Mouse (Mus musculus) left cerebral cortex, postnatal 36 days (tissue): ENCODE measurements around the gene H2-Aa. TPM values are rescaled to one million over a fixed set of nuclear protein-coding genes. Genes with fewer than 3 reads are reported as not detected.
"Not testable (repeated sequence)": the region's sequence is repeated elsewhere in the genome, so short reads cannot be mapped to it uniquely, and the experiment has no call there.

Source experiments
- DNase-seq, 2 experiments: peaks; one replicate each; pipeline ENCODE4 v3.0.0; 2021 to 2022; ENCODE audit warnings: low spot score in 2 of 2, mixed read lengths in 1 of 2
- intact Hi-C: fragments of 180-260 bp; cut with DNase I; formaldehyde crosslinking; loops from one replicate; pipeline ENCODE4 v1.15.1; 2025
- total RNA-seq, 2 experiments: library from RNA; stranded (reverse); gene quantifications; 2 replicates each; pipeline ENCODE4 v1.2.3; 2021

Gene H2-Aa
- 1 to 10 TPM; 2.6 to 3.4 TPM for total RNA-seq

DNA sequence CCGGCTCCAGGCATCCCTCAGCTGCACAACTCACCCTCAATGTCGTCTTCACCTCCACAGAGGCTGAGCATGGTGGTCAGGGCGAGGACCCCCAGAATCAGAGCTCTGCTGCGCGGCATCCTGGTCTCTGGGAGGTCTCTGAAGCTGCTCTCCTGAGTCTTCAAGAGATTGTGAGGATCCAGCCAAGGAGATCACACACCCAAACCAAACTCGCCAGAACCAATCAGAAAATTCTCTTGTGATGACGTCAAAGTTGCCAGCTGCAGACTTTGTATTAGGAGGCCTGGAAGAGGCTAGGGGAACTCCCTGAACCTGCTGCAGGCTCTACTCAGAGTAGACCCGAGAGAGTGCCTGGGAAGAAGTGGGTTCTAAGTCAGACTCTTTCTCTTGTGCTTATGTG, at the start of gene H2-Aa:
TSS of gene H2-Aa (minus strand) at position 176 of the 400 bp plus-strand sequence.
- intact Hi-C loops = no loop called here
- peak; percentile 68 to 73 for DNase-seq

DNA sequence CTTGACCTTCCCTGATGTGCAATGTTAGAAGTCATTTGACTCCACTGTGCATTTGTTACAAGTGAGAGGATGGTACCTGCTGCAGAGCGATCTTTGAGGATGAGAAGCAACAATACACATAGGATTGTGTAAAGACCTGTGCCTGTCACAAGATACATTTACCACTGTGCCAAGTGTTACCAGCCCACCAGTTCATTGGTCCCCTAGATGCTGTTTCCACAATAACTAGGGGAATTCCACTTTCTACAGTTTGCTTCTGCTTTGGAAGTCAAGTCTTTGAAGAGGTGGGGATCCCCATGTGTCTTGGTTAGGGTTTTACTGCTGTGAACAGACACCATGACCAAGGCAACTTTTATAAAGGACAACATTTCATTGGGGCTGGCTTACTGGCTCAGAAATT, 43.6 kb upstream of the H2-Aa start:
- DNase-seq = no peak
- intact Hi-C loops = no loop called here

DNA sequence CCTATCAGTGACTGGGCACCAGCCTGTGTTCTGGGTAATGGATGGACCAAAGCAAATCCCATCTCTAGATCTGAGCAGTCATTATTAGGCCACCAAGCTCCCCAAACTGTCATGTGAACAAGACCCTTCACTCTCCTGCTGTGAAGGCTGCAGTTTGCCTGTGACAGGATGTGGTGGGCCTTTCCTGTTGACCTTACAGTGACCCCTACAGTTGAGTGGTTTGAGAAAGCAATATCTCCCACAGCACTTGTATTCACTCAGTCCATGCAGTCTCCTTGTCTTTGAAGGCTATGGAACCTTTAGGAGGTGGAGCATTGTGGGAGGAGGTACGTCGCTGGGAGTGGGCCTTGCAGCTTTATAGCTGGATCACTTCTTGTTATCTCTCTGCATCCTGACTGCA, 42.2 kb upstream of the H2-Aa start:
- intact Hi-C loops = no loop called here
- DNase-seq = no peak

DNA sequence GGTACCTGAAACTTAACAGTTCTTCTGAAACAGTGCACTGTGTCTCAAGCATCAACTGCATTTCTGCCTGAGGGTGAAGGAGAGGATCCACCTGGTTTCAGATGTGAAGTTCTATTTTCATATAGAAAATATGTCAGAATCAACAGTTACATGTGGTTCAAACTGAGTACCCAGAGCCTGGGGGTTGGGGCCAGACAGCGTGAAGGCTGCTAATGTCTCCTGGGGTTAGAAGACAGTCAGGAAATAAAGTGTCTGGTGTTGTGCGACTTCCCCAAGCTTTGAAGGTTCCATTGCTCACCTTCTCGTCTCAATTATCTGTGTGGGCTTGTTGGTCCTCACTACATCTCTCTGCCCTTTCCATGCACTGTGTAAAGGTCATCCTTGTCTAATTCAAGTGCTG, 38.8 kb upstream of the H2-Aa start:
- intact Hi-C loops = no loop called here
- no peak for DNase-seq

DNA sequence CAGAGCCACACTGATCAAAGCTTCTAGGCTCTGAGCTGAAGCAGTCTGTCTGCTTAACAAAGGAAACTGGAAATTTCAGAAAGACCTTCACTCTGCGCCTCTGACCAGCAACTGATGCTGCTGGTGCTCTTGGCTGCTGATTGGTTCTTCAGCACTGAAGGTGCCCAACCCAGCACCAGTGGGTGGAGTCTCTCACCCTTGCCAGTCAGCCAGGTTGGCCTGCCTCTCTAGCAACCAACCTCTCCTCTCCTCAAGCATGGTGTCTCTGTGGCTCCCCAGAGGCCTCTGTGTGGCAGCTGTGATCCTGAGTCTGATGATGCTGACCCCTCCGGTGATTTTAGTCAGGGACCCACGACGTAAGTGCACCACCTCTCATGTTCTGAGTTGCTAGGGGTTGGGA, 37.8 kb upstream of the H2-Aa start, which contains the start of gene H2-Eb2:
TSS of gene H2-Eb2 (plus strand) at position 230 of the 400 bp plus-strand sequence.
- DNase-seq = no peak
- intact Hi-C loops = no loop called here

DNA sequence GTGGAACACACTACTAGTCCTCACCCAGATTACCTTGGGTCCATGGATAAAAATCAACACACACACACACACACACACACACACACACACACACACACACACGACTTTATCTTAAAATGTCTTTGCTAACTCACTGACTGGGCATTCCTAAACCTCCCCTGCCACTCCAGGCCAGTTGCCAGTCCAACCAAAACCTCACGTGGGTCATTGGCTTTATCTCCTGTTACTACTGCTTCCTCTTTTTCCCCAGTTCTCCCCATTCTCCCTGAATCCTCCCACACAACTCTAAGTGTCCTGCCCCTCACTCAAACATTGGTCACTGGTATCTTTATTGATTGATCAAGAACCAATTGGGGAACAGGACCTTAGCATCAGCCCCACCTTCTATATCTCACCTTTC, 29.7 kb upstream of the H2-Aa start:
- intact Hi-C loops = no loop called here
- DNase-seq = no peak

DNA sequence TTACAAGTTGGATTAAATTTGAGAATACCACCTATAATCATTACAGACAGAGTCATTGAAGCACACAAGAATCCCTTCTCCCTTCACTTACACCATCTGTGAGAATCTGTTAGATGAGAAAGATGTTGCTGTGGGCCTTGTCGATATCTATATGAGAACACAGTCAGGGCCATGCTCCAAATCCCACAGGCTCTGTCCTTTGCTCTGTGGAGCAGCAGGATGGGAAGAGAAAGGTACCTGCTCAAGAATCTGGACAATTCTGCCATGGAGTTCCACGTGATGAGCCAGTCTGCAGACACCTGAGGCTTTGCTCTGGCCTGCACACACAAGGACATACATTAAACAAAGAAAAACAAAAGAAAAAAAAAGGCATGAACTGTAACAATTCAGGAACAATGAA, 29.1 kb upstream of the H2-Aa start:
- intact Hi-C loops = no loop called here

DNA sequence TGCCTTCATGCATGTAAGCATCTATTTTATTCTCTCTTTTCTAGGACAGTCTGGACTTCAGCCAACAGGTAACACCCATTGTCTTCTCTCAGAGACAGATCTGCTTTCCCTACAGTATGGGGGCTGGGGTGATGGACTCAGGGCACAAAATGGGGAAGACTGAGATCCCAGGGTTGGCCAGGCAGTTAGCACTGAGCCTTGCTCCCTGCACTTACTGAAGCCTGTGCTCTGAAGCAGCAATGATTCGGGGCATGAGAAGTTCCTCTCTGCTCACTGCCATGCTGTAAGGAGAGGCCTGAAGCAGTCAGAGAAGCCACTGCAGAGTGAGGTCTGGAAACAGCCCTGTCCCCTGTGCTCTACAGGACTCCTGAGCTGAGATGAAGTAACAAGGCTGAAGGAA, 27.9 kb upstream of the H2-Aa start:
- intact Hi-C loops = no loop called here
- no peak for DNase-seq

More for the DNA sequence above, 29.1 kb upstream of the H2-Aa start:
- DNase-seq = no peak

DNA sequence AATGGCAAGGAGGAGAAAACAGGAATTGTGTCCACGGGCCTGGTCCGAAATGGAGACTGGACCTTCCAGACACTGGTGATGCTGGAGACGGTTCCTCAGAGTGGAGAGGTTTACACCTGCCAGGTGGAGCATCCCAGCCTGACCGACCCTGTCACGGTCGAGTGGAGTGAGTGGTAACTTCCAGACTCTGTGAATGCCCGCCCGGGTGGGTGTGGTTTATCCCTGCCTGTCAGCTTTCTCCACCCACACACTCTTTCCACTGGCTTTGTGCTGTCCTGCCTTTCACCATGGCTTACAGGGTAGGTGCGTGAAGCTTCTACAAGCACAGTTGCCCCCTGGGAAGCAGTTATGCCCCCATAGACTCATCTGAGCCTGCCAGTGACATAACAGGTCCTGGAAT, 26.7 kb upstream of the H2-Aa start:
- intact Hi-C loops = no loop called here
- no peak for DNase-seq

DNA sequence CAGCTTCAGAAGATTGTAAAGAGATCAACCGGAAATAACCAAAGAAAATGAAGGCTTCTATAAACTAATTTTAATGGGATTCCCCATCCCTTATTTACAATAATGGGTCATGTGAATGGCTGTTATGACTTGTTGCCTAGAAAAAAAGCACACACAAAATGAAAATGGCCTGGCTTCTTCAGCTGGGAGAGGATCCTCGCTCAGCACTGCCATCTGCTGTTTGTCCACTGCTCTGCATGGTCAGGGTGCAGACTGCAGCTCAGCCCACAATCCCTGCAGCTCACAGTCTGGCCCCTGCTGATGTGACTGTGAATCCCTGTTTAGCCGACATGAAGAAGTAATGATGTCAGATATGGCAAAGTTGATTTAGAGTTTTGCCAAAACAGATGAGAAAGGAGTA, 25.8 kb upstream of the H2-Aa start:
- intact Hi-C loops = loop anchor here (2.0 kb wide), 1 partner anchor 63 kb away; no protein-coding TSS in a partner anchor
- DNase-seq = peak; percentile 60 to 68

DNA sequence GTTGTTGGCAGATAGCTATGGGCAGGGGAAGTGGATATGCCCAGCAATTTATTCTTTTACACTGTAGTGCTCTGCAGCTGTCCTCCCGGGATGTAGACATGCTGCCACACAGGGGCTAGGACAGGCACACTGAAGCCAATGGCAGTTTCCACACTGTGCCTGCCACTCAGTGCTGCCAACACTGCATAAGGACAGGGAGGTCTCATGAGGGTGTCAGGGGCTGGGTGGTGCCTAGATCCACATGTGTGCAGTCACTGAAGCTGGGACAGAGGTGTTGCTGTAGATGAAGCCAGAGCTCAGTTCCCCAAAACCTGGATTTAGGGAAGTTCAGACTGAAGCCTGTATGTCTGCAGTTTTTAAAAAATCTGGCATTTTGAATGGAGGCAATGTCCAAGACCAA, 24.6 kb upstream of the H2-Aa start:
- no peak for DNase-seq
- intact Hi-C loops = loop anchor here (2.0 kb wide), 1 partner anchor 61 kb away; no protein-coding TSS in a partner anchor

DNA sequence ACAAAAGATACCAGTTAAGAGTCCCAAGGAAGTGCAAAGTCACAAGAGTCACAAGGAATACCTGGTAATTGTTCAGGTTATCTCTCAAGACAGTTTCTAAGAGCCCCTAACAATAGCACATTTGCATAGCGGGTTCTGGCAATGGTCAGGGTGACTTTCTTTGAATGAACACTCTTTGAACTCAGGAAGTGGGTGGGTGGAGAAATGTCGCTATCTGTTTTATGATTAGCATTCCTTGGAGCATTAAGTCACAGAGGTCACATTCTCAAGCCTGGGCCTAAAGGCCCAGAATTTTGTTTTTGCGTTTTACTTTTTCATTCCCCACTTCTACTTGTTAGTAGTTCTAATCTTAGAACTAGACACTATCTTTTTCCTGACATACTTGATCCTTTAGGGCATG, 22.9 kb upstream of the H2-Aa start:
- intact Hi-C loops, DNase-seq: not testable (repeated sequence)

DNA sequence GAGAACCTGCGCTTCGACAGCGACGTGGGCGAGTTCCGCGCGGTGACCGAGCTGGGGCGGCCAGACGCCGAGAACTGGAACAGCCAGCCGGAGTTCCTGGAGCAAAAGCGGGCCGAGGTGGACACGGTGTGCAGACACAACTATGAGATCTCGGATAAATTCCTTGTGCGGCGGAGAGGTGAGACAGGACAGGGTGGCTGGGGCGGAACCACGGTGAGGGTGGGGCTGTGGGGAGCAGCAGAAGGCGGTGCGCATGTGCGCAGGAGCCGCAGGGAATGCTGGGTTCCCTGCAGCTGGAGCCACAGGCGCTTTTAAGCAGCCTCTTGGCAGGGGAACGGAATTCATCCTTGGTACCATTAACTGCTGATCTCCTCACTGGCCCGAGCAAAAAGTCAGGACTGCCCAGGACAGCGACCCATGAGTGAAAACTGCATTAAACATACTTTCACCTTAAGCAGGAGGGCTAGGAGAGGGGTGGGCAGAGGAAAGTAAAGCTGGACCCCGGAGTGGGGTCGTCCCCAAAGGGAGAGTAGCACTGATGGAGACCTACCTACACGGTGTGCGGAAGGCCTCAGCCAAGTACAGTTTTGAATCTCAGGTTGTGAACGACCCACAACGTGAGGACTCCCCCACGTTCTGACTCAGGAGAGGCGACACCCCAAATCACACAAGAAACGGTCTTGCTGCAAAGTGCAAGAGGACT, 22.2 kb upstream of the H2-Aa start:
- DNase-seq = peak; percentile 69 to 73
- intact Hi-C loops = no loop called here

DNA sequence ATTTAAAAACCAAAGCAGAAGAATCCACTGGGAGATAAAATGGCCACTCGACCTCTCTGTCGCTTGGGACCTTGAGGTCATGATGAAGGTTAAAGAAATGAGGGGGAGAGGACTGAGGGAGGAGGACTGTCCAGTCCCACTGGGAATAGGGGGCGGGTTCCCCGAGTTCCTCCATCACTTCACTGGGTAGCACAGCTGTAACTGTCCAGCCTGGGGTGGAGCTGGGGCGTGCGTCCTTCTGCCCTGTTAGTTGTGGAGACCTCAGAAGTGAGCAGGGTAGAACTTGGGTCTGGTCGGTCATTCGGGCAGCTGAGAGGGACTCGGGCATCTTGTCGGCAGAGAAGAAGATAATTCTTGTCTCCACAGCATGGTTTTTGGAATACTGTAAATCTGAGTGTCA, 21.6 kb upstream of the H2-Aa start:
- no peak for DNase-seq
- intact Hi-C loops = no loop called here

DNA sequence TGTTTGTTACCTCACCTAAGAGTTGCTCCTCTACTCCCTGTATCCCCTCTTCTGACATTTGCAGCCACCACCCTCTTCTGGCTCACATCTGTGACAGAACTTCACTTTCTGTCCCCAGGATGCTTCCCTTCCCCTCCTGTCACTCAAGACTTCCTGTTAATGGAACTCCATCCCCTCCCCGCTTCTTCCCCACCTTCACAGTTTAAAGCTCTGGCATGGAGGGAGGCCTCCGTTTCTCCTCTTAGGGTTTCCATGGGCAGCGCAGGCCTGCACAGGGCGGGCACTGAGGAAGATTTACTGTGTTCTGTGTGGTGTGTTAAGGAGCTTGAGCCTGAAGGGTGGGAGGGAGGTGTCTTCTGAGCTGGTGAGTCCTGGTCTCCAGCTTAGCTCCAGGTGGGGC, 20.5 kb upstream of the H2-Aa start:
- intact Hi-C loops = no loop called here
- DNase-seq = no peak

DNA sequence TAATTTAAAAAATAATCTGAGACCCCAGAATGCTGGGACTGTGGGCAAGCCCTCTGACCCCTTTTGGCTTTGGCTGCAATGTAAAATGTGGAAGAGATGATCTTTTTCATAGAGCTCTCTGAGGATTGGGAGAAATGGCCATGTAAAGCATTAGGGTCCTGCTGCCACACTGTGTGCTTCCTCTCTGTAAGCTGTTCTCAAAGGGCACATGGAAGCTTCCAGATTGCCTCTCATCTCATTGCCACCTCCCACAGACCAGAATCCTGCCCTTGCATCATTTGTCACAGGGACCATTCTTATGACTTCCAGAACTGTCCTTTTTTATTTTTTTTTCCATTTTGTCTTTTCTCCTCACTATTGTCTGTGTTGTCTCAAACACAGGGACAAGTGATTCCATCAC, 19.6 kb upstream of the H2-Aa start:
- intact Hi-C loops = no loop called here

DNA sequence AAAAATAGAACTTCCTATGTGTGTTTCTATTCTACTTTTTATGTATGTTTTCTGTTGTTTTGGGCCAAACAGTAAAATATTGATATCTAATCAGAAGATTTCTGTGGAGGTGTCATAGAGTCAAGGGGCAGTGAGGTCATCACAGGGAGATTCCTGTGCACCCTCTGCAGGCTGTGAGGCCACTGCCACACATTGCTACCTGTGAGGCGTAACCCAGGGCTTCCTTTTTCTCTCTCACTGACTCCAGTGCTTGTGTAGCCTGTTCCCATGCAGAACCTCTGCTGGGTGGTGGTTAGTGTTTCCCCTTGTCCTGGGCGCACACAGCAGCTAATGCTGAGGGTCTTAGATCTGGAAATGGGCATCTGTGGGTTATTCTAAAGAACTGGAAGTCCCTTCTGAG, 18.8 kb upstream of the H2-Aa start:
- intact Hi-C loops = no loop called here
- DNase-seq = no peak

More for the DNA sequence above, 19.6 kb upstream of the H2-Aa start:
- DNase-seq = no peak

DNA sequence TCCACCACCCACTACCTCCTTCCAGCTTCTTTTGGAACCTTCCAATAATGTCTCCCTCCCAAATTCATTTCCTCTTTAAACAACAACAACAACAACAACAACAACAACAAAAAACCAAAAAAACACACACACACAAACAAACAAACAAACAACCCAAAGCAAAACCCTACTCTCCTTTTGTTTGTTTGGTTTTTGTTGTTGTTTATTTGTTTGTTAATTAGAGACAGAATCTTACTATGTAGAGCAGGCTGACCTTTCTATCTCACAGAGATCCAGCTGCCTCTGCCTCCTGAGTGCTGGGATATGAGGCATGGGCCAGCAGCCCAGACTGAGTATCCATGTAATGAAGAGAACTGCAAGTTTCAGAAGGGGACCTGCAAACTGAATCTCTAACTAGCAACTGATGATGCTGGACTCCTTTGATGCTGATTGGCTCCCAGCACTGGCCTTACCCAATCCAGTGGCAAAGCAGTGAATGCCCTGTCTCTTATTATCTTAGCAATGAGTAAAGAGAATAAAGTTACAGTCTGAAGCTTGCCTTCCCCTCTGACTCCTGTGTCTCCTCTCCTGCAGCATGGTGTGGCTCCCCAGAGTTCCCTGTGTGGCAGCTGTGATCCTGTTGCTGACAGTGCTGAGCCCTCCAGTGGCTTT, 17.9 kb upstream of the H2-Aa start, which contains the start of gene H2-Eb1:
TSS of gene H2-Eb1 (plus strand) at position 488 of the 651 bp plus-strand sequence.
- peak; percentile 73 to 85 for DNase-seq
- intact Hi-C loops = no loop called here

DNA sequence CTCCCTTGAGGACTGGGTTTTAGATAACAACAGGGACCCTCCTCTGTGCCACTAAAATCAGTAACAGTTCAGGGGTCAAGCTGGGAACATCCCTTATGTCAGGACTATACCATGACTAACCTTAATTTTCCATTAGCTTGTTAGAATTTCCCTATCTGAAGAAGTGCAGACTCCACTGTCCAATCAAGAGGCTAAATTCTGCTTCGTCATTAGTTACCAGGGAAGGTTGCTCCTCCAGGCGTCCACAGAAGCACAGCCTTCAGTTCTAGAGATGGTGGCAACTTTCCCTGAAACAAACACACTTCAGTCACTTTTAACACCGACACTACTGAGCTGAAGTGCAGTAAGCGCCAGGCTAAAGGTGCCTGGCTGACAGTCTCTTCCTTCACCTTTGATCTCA, 17.1 kb upstream of the H2-Aa start:
- intact Hi-C loops = no loop called here
- DNase-seq = peak; percentile 23 to 57

DNA sequence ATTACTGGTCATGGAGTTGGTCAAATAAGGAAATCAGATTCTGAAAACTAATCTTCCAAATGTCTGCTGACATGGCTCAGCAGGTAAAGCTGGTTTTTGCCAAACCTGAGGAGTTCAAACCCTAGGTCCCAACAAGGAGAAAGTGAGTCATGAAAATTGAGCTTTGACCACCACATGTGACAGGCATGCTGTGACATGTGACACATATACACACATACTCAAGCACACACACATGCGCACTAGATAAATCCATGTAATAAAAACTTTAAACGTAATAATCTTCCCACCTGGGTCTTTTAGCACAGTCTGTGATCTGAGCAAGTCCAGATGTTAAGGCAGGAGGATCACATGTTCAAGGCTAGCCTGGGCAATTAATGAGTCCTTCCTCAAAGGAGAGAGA, 16.2 kb upstream of the H2-Aa start:
- intact Hi-C loops = no loop called here
- no peak for DNase-seq

DNA sequence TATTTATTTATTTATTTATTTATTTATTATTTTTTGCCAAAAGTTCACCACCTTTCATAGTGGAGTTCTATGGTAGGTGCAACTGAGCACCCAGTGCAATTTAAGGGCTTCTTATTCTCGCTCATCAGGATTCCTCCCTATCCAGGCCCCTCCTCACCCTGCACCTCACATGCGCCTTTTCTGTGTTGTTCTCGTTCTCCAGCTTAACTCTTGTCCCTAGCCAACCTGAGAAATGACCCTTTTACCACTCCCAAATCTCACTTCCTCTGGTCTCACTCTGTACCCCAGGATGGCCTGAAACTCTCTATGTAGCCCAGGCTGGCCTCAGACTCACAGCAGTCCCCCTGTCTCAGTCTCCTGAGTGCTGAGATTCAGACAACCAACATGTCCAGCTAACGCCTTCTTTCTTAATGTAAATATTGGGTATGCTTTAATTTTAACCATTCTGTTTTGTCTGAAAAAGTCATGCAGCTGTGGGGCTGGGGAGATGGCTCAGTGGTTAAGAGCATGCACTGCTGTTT, 14.1 kb upstream of the H2-Aa start:
- intact Hi-C loops = no loop called here
- DNase-seq = no peak
